Mouse (Mus musculus) bone marrow, adult 2 months (tissue): Measurements from ENCODE around the gene H2-M11. TPM values are rescaled to one million over a fixed set of nuclear protein-coding genes. Genes with fewer than 3 reads are reported as not detected.

Experiments
- H3K27ac ChIP-seq: fragments of 200-500 bp; 2 replicates; pipeline ENCODE4 v1.5.1; 2012; ENCODE audit warnings: low read depth, mild to moderate bottlenecking, control low read depth, inconsistent platforms, low read length; ENCODE audit not compliant: control insufficient read depth, poor library complexity, insufficient read depth
- H3K4me1 ChIP-seq: fragments of 200-500 bp; 2 replicates; pipeline ENCODE4 v1.6.1; 2011; ENCODE audit warnings: low read length; ENCODE audit not compliant: control insufficient read depth, insufficient read depth
- H3K4me3 ChIP-seq: fragments of 200-500 bp; replicated peaks from 2 replicates; pipeline ENCODE3; 2011; ENCODE audit warnings: mild to moderate bottlenecking, low read depth, low read length, control low read depth; ENCODE audit not compliant: control insufficient read depth
- CTCF ChIP-seq: fragments of 200-500 bp; IDR thresholded peaks from 2 replicates; pipeline ENCODE4 v1.5.1; 2011; ENCODE audit warnings: low read length, control low read depth; ENCODE audit not compliant: control insufficient read depth, insufficient read depth
- POLR2A ChIP-seq: fragments of 200-500 bp; IDR thresholded peaks from 2 replicates; pipeline ENCODE4 v1.6.1; 2011; ENCODE audit warnings: low read depth, mild to moderate bottlenecking, control low read depth, low read length, borderline replicate concordance; ENCODE audit not compliant: control insufficient read depth
- WGBS: fragments of 180-500 bp; shearing (Covaris S2); methylation state at CpG from one replicate; pipeline ENCODE4 v1.1.7; 2018; 5-methylcytosine and 5-hydroxymethylcytosine counted together
- polyA plus RNA-seq: library from polyadenylated mRNA; stranded (reverse); fragments of >200 nt; gene quantifications from 2 replicates; pipeline ENCODE4 v1.2.4, GENCODE M21; 2011; ENCODE audit warnings: low replicate concordance; ENCODE audit not compliant: missing spikeins, insufficient read depth, insufficient read length

H2-M11 gene
- polyA plus RNA-seq = not detected in 2 replicates

DNA sequence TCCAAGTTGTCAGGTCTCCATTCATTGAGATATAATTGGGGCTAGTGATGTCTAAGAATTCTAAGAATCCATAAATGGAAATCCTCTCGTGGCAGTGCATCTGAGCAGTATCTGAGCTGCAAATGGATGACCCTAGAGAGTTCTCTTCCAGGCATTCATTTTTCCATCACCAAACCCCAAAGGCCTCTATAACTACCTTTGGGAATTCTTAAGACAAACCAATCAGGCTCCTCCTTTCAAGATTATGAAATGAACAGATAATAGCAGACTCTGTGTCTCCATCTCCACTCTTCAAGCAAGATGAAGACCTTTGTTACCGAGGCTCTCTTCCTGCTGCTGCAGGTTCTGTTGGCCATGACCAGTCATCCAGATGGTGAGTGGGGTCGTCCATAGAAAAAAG lies at the start of gene H2-M11:
Gene H2-M11 (plus strand): TSS at position 301 of the 400 bp plus-strand sequence.
- no peak within 1 kb of the TSS for H3K27ac ChIP-seq
- 57% methylated on average over 3 of the region's 3 CpGs for WGBS
- TF ChIP-seq CTCF (no peak), POLR2A (no peak)
- H3K4me1 ChIP-seq = no peaks in the 10 kb centered on the region
- no peak within 1 kb of the TSS for H3K4me3 ChIP-seq

DNA sequence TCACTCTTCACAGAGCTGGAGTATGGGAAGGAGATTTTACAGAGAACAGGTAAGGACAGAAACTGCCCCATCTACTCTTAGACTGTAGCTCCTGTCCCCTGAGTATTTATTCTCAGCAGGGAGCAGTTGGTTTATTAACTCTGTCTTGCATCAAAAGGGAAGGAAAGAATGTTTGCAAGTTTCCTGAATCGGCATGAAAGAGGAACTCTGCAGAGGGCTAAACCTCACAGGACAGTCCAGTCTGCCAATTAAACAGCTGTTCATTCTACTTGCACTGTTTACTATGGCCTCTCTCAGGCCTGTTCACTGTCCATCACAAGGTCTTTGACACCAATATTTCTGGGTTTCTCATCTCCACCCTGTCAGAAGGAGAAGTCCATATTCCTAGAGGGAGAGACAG lies 46.4 kb upstream of the H2-M11 start:
- WGBS = 4% methylated on average over 1 of the region's 1 CpGs
- Histone ChIP-seq H3K4me1 (no peaks in the 10 kb centered on the region; the same call in 1 of the 2 replicates), H3K27ac (no peak overlapping the region), H3K4me3 (no peak overlapping the region)
- TF ChIP-seq POLR2A (no peak), CTCF (no peak)

DNA sequence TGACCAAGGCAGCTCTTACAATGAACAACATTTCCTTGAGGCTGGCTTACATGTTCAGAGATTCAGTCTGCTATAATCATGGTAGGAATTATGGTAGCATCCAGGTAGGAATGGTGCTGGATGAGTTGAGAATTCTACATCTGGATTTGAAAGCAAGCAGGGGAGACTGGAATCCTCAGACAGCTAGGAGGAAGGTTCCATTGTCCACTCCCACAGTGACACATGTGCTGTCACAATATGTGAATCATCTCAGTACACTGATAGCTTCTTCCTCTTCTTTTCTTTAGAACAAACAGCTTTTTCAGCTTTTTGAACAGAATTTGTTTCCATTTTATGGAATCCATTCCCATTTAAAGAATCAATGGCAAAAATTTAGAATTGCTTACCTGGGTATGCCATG lies 43.0 kb upstream of the H2-M11 start:
- no peak overlapping the region for H3K27ac ChIP-seq
- no peak for TF ChIP-seq CTCF
- TF ChIP-seq POLR2A = no peak
- H3K4me3 ChIP-seq = no peak overlapping the region
- H3K4me1 ChIP-seq = no peaks in the 10 kb centered on the region; the same call in 1 of the 2 replicates

Other genes with a start within 250 kb of the H2-M11 start
- not detected in 2 replicates for gene H2-M10.1, start 220.9 kb upstream of the H2-M11 start, polyA plus RNA-seq
- not detected in 2 replicates for gene H2-M10.3, start 178.7 kb upstream of the H2-M11 start, polyA plus RNA-seq
- gene H2-M10.4, start 84.7 kb upstream of the H2-M11 start, polyA plus RNA-seq = not detected in 2 replicates
- gene H2-M9, start 95.6 kb downstream of the H2-M11 start, polyA plus RNA-seq = not detected in 2 replicates
- not detected in 2 replicates for gene H2-M1, start 125.1 kb downstream of the H2-M11 start, polyA plus RNA-seq
- not detected in 2 replicates for gene H2-M10.5, start 225.8 kb downstream of the H2-M11 start, polyA plus RNA-seq